Mouse (Mus musculus): ENCODE measurements around the gene Sema4g.

Gene Sema4g

DNA sequence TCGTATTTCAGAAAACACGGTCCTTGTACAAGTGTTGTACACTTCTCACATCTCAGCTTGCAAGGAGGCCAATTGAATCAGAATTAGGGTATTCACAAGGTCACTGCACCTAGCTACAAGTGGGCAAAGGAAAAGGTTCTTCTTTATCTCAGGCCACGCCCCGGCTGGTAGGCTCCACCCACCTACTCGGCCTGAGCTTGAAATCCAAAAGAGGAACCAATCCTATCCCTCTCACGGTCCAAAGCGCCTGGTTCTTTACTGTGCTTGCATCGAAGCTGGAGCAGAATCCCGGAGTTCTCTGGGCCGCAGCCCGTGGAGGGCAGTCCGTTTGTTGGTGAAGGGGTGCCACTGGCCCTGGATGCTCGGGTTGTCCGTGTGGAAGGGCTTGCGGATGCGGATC is 16.5 kb downstream of the Sema4g start, which contains the start of gene Twnk:
Gene Twnk, plus strand, starts transcription at position 220 of the 400 bp plus-strand sequence.
- peak; percentile 83 to 85 for DNase-seq

DNA sequence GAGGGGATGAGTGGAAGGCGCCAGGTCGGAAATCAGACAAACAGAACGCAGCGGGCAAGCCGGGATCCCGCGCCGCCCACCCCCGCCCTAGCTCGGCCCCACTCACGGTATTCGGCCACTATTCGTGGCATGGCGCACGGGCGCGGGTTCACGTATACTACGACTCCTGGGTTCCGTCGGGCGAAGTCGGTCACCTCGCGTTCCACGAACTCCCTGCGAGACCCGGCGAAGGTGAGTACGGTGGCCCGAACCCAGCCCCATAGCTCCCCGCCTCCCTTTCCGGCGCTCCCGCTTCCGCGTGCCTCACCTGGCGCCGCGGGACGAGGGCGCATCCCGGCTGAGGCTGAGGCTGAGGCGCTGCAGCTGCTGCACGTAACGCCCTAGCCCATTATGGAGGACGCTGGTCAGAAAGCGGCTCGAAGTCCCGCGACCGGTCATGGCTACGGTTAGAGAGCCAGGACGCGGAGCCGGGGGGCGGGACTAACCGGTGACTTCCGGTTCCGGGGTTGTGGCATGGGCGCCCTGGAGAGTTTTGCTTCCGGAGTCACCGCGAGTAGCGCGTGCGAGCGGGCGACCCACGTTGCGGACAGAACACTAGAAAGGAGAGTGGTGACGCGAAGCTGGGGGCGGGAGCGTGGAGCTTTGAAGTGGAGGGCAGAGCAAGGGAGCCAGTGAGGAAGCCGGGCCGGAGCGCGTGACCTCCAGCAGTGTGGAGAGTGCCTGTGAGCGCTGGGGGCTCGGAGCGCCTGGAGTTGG is 17.2 kb downstream of the Sema4g start, which contains the start of gene Mrpl43:
Gene Mrpl43, minus strand, starts transcription at position 486 of the 756 bp plus-strand sequence.
- DNase-seq, result peak; percentile 98

DNA sequence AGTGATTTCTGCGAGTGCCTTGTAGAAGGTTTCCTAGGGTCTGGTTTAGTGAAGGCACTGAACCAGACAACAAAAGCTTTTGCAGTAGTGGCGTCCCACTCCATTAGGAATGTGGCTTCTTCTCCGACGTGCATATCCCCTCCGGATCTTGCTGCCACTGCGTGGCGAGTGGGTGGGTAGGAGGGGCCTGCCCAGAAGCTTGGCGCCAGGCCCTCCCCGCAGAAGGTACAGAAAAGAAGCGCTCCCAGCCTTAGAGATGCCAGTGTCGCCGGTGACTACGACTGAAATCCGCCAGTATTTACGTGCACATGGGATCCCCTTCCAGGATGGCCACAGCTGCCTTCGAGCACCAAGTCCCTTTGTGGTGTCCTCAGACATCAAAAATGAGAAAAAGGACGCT is 18.1 kb downstream of the Sema4g start:
- DNase-seq, result peak in 1 of 2 experiments; percentile 45

DNA sequence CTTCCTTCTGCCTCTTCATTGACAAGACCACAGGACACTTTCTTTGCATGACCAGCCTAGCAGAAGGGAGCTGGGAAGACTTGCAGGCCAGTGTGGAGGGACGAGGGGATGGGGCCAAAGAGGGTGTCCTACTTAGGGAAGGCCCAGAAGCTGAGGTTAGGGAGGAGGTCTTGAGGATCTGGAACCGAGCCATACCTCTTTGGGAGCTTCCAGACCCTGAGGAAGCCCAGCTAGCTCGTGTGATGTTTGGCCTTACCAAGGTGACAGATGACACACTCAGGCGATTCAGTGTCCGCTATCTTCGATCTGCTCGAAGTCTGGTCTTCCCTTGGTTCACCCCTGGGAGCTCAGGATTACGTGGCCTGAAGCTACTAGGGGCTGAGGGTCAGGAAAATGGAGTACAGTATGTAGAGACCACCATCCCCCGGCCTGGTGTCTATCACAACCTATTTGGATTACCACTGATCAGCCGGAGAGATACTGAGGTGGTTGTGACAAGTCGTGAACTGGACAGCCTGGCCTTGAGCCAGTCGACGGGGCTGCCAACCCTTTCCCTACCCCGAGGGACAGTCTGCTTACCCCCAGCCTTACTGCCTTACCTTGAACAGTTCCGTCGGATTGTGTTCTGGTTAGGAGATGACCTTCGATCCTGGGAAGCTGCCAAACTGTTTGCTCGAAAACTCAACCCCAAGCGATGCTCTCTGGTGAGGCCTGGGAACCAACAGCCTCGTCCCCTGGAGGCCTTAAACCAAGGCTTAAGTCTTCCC is 18.7 kb downstream of the Sema4g start:
- peak; percentile 88 for DNase-seq

DNA sequence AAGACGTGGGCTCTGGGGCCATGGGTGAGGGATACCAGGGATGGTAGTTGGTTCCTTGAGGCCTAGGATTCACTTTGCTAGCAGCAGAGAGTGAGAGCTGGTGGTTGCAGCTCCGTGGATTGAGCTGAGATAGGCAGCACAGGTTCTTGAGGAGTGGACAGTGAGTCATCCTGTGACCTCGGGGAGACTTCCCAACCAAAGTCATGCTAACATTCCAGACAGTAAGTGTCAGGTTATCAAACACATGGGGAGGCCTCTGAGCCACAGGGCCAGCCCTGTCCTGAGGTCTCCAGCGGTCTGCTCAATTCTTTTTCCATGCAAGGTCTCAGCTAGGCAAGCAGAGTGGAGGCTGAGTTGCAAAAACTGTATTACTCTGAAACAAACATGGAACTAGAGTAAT is 21.7 kb downstream of the Sema4g start:
- DNase-seq, result no peak

DNA sequence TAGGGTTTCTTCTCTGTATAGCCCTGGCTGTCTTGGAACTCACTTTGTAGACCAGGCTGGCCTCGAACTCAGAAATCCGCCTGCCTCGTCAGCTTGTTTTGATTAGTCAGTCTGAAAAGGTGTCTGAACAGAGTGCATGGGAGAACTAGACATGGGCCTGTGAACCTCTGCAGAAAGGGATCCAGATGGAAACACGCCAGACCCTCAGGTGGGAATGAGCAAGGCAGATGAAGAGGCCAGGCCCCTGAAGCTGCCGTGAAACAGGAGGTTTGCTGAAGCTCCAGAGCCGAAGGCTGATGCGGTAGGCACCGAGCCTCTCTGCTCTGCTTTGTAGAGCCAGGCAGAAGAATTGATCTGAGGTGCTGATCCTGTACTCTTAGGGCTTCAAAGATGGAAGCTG is 23.3 kb downstream of the Sema4g start:
- DNase-seq, result peak in 1 of 2 experiments; percentile 41

DNA sequence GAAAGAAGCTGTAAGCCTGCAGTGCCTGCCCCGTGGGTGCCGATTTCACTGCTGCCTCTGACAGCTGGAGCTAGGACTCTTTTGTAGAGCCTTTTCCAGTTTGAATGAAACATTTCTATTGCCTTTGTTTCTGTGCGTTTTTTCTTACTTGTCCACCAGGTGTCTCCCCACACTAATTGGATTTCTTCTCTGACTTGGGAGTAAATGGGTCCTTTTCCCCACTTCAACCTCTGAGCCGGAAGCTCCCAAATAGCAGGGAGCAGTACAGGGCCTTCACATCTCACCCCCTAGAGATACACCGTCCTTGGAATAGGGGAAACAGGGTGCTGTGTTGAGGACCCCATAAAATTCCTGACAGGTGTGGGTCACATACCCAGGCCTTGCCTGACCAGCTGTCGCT is 23.7 kb downstream of the Sema4g start:
- peak in 1 of 2 experiments; percentile 32 for DNase-seq

DNA sequence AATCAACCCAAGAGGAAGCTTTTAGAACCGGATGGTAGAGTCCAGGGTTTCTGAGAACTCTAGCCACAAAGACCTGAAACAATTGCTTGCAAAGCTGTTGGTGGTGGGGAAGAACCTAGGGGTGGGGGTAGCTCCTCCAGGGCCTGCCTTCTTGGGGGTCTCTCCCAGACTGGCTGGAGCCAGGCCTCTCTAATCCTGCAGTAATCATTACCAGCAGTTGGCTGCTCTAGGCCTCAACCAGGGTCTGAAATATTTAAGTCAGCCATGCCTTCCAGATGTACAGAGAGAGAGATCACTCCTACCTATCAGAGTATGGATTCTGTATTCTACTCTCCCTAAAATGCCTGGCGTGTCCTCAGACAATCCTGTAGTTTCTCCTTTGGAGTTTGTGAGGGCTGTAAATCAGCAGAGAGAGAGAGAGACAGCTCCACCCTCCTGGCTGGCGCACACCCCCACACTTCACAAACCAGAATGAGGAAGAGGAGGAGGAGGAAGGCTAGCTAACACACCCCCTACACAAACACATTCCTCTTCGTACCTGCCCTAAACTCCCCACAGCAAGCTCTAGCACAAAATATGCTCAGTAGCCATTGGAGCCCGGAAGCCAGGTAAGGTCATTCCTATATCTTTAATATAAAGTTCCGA is 24.8 kb downstream of the Sema4g start:
- DNase-seq, result peak in 1 of 2 experiments; percentile 32

DNA sequence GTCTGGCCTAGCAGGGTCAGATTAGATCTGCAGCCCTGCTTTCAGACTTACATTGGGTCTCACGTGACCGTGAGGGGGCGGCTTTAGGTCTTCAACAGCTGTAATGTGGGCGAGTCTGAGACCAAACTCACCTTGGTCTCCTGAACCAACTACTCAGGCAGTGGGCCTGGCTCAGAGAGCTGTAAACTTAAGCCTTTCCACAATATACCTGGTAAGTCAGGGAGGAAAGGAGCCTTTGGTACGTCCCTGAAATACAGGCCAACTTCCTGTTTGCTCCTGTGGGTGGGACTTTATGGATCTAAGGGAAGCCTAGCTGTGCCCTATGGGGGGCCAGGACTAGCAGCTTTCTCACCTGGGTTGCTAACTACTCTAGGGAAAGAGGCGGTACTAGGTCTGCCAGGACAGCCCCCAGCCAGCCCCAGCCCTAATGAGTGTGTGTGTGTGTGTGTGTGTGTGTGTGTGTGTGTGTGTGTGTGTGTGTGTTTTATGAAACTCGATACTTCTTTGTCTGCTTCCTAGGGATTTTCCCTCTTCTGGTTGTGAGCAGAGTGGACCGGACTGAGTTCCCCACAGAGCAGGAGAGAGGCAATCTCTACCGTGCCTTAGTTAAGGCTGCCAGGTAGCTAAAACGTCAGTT is 25.6 kb downstream of the Sema4g start, which contains the start of gene Lzts2:
Gene Lzts2, plus strand, starts transcription at position 80 of the 637 bp plus-strand sequence.
- DNase-seq, result peak; percentile 37 to 52

DNA sequence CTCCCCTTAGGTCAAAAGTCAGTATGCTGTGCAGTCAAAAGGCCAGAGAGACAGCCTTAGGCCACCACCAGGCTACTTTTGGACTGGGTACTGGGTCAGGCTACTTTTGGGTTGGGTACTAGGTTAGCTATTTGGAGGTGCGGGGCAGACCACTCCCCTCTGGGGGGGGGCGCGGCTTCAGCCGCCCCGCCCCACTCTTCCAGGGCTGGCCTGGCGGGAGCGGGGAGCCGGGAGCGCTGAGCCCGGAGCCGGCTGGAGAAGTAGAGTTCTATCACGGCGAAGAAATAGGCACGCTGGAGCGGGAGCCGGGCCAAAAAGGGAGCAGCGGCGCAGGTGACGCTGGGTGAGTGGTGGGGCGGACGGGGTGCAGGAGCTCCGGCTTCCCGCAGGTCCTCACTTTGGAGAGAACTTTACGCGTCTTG is 26.1 kb downstream of the Sema4g start:
- peak; percentile 81 to 92 for DNase-seq

DNA sequence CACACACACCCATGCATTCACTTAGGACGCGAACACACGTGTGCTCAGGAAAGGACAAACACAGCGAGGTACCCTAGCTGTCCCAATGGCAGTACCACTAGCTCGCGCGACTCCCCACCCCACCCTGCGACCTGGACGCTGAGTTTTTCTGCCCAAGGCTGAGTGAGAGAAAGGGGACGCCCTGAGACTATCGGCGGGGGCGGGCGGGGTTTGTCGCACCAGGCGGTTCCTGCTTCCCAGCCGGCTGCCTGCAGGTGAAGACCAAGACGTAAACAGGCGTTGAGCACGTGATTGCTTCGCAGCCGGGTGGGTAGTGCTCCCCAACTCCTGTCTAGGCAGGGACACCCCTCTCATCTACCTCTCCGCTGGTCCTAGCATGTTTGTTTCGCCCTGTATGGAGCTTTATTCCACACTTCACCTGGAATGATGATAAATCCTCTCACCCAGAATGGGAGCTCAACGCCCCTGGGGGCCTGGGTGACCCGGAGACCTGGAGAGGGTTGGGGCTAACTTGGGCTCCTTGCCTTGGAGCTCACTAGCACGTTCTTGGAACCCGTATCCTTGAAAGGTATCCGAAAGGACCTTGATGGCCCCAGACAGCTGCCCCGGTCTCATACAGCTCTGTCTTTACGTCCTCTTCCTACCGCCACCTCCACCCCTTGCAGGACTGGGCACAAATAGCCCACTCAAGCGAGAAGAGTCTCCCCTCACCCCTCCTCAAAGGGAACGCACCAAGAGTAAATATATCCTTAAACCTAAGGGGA is 26.8 kb downstream of the Sema4g start:
- DNase-seq, result peak; percentile 73 to 87

DNA sequence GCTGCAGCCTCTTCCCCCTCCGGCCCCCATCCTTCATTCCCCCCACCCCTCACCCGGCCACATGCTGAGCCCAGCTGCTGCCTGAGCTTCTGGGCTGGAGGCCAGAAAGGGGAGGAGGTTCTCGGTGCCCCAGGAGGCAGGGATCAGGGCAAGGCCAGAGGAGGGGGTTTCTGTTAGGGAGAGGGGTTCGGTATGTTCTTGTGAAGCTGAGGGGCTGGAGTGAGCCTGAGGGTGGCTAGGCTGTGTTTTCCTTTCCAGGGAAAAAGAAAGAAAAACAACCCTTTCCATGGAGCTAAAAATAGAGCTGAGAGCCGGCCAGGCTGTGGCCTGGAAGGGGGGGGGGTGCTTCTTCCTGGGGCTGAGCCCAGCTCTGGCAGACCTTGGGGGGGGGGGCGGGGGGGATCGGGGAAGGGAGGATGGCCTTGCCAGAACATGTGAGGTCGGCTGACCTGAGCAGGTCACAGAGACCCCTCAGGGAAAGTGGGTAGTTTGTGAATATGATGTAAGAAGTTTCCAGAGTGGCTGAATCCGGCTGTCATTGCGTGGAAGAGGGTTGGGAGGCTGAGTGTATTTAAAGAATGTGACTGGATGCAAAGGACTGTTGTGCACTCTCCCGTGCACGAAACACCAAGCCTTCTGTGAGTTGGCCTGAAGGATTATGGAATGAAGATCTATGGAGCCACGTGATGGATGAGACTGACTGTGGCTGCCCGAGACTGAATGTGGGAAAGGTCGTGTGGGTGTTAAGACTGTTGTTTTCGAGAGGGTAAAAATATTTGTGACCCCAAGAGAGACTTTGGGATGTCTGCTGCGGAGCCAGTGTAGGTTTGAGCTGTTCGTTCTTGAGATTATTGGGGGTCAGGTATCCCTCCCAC is 27.7 kb downstream of the Sema4g start:
- peak; percentile 93 to 96 for DNase-seq

DNA sequence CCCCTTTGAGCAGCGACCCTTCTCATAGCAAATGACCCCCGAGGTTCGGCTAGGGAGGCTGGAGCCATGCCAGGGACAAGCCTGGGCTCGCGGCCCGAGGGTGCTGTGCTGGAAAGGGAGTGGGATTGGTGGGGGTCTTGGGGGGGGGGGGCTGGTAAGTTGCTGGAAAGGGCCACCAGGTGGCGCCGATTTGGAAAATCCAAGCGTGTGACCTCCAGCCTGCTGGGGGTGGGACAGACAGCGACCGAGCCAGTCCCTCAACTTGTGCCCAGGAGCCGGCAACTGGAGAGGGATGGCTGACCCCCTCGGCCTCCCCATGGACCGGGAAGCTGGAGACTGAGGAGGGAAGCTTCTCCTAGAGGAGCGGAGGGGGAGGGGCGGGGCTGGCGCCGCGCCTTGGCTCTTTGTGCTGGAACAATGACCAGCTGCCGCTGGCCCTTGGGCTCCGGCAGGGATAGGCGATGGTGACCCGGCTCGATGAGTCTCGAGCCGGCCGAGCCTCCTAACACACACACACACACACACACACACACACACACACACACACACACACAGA is 28.4 kb downstream of the Sema4g start:
- peak; percentile 92 to 94 for DNase-seq

DNA sequence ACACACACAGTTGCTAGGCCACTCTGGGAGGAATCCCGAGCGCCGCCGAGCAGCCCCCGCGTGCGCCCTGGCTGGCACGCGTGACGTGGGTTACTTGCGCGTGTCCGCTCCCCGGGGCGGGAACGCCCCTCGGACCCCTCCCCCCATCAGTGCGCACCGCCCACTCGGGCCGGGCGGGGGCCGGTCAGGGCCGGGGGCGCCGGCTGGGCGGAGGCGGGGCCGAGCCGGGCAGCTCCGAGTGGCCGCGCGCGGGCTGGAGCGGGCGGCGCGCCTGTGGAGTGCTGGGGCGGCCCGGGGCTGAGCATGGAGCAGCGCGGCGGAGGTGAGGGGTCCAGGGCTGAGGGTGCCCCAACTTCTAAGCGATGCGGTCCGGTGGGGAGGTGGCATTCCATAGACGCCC is 29.0 kb downstream of the Sema4g start:
- peak; percentile 82 to 95 for DNase-seq

DNA sequence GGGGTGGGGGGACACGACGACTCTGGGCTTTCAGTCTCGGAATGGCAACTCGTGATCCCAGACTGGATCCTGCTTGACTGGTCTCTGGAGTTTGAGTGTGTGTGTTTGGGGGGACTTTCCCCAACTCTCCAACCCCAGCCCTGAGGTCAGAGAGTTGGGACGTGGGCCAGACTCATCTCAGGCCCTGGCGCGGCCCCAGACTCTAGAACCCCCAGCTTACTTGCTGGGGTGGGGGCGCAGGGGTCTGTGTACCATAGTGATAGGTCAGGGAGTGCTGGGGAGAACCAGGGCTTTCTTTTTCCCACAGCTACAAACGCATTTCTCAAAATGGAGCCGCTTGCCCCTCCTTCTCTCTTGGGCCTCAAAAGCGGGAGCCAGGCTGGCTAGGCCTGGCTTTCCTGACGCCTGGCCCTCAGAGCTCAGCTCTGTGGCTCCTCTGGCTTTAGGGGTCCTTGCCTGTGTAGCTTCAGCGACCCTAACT is 29.5 kb downstream of the Sema4g start:
- peak; percentile 35 to 62 for DNase-seq

DNA sequence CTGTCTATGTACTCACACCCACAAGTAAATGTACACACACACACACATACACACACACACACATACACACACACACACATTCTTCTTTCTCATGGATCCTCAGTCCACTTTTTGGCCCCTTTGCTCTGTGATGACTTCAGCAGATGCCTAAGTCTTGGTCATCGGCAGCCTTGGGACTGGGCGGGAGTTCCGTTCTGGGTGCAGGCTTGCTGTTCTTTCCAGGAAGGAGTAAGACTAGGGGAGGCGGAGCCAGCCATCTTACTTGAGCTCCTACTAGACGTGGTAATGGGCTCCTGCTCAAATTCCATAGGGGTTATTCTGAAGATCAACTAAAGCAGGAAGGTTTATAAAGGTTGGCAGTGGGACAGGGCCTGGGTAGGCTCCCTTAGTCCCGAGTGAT is 31.4 kb downstream of the Sema4g start:
- peak; percentile 70 to 80 for DNase-seq

DNA sequence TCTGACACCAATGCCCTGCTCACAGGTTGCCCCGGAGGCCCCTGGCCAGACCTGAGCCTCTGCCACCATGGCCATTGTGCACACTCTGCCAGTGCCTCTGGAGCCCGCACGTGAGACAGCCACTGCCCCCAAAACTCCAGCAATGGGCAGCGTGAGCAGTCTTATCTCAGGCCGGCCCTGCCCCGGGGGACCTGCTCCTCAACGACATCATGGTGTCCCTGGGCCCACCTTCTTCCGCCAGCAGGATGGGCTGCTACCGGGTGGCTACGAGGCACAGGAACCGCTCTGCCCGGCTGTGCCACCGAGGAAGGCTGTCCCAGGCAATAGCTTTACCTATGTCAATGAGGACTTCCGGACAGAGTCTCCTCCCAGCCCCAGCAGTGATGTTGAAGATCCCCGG is 32.5 kb downstream of the Sema4g start:
- DNase-seq, result peak in 1 of 2 experiments; percentile 35

DNA sequence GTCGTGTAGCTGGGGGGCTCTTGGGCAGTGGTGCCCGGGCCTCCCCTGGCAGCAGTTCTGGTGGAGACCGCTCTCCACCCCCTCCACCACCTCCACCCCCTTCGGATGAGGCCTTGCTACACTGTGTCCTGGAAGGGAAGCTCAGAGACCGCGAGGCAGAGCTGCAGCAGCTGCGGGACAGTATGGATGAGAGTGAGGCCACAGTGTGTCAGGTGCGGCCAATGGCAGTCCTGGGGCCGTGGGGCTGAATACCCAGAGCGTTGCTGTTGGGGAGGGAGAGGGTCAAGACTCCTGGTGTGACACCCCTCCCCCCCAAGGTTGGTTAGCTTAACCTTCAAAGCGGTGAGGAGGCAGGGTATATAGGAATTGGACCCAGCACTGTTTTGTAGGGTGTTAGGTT is 35.1 kb downstream of the Sema4g start:
- peak in 1 of 2 experiments; percentile 34 for DNase-seq

DNA sequence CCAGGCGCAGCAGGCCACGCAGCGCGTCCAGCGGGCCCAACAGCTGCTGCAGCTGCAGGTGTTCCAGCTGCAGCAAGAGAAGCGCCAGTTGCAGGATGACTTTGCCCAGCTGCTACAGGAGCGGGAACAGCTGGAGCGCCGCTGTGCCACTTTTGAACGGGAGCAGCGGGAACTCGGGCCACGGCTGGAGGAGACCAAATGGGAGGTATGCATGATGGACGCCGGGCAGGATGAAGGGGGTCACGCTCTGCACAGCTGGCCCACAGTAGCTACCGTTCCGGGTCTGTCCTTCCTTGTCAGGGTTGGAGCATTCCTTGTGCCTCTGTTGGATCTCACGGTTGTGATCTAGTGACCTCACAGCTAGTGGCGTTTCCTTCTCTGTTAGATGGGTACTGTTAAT is 35.9 kb downstream of the Sema4g start:
- peak in 1 of 2 experiments; percentile 38 for DNase-seq

DNA sequence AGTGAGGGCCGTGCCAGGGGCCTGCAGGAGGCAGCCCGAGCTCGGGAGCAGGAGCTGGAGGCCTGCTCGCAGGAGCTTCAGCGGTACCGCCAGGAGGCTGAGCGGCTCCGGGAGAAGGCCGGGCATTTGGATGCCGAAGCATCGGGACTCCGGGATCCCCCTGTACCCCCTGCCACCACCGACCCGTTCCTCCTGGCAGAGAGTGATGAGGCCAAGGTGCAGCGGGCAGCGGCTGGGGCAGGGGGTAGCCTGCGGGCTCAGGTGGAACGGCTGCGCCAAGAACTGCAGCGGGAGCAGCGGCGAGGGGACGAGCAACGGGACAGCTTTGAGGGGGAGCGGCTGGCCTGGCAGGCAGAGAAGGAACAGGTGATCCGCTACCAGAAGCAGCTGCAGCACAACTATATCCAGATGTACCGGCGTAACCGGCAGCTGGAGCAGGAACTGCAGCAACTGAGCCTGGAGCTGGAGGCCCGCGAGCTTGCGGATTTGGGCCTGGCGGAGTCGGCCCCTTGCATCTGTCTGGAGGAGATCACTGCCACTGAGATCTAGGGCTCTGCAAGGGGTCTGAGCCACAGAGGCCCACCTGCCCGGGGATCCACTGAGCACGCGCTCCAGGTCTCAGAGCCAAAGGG is 37.2 kb downstream of the Sema4g start:
- DNase-seq, result peak in 1 of 2 experiments; percentile 44
